Mouse (Mus musculus) frontal cortex, postnatal 10 days (tissue): ENCODE results near the gene Tmprss9.
"Not testable (repeated sequence)": the region's sequence is repeated elsewhere in the genome, so short reads cannot be mapped to it uniquely, and the experiment has no call there.

ENCODE experiments used
- DNase-seq, 2 experiments: peaks; one replicate each; pipeline ENCODE4 v3.0.0; 2022; ENCODE audit warnings: low spot score in 2 of 2, mixed read lengths in 1 of 2

The Tmprss9 gene

DNA sequence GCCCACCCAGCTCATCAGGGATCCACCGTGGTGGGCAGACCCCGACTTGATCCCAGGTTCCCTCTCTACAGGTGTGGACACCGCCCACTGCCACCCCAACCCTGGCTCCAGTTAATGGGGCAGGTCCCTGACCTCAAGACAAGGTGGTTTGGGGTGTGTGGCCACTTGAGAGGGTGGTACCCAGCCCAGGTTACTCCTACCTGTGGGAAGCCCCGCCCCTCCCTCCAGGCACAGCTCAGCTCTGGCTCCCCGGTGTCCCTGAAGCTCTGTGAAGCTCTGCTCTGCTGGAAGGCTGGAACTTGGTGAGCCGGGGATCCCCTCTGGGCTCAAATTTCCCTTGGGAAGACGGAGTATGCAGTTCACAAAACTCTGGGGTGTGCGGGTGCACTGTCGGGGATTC is at the start of gene Tmprss9:
Gene Tmprss9 (plus strand): TSS at position 268 of the 400 bp plus-strand sequence.
- DNase-seq: no peak

DNA sequence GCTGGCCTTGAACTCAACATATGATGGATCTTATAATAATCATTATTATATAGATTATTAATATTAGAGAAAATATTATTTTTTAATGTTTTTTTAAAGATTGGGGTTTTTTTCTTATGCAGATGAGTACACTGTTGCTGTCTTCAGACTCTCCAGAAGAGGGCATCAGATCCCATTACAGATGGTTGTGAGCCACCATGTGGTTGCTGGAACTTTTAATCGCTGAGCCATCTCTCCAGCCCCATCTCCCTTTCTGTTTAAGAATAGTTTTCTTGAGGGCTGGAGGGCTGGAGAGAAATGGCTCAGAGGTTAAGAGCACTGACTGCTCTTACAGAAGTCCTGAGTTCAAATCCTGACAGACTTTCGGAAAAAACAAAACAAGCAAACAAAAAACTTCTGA is 49.7 kb upstream of the Tmprss9 start:
- no peak for DNase-seq

DNA sequence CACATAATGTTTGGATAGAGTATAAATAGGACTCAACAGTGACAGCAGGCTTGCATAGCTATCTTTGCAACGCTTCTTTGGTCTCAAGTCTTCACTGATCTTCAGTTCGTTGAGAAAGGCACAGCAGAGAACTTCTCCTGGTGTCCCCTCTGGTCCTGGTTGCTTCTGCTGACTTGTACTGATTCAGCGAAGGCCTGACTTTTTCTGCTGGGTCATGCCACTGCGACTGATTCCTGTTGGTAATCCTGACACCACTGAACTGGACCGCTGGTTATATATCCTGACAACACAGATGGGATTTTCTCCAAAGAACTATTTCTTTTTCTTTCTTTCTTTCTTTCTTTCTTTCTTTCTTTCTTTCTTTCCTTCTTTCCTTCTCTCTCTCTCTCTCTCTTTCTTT is 49.1 kb upstream of the Tmprss9 start:
- DNase-seq: no peak

DNA sequence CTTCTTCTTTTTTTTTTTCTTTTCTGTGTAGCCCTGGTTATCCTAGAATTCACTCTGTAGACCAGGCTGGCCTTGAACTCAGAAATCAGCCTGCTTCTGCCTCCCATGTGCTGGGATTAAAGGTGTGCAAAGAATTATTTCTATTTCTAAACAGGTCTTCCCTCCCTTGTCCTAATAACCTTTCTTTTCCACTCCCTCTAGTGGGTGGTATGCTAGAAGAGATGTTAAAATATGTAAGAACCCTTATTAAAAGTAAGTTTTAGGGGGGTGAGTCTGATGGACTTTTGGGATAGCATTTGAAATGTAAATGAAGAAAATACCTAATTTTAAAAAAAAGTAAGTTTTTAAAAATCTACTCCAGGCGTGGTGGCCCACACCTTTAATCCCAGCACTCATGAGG is 48.3 kb upstream of the Tmprss9 start:
- no peak for DNase-seq

GRCm38 (mm10) chr10:80823847-80824643 is 47.6 kb upstream of the Tmprss9 start:
- DNase-seq: no peak

DNA sequence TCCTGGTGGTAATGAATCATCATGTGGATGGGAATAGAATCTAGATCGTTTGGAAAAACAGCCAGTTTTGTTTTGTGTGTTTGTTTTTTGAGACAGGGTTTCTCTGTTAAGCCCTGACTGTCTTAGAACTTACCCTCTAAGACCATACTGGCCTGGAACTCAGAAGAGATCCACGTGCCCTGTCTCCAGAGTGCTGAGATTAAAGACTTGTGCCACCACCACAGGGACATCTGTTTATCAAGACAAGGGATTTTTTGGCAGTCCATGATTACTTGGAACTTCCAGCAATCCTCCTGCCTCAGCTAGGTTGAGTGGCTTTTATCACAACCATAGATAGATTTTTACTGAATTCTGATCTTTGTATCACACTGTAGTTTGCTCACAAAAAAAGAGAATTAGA is 46.8 kb upstream of the Tmprss9 start:
- DNase-seq: no peak

DNA sequence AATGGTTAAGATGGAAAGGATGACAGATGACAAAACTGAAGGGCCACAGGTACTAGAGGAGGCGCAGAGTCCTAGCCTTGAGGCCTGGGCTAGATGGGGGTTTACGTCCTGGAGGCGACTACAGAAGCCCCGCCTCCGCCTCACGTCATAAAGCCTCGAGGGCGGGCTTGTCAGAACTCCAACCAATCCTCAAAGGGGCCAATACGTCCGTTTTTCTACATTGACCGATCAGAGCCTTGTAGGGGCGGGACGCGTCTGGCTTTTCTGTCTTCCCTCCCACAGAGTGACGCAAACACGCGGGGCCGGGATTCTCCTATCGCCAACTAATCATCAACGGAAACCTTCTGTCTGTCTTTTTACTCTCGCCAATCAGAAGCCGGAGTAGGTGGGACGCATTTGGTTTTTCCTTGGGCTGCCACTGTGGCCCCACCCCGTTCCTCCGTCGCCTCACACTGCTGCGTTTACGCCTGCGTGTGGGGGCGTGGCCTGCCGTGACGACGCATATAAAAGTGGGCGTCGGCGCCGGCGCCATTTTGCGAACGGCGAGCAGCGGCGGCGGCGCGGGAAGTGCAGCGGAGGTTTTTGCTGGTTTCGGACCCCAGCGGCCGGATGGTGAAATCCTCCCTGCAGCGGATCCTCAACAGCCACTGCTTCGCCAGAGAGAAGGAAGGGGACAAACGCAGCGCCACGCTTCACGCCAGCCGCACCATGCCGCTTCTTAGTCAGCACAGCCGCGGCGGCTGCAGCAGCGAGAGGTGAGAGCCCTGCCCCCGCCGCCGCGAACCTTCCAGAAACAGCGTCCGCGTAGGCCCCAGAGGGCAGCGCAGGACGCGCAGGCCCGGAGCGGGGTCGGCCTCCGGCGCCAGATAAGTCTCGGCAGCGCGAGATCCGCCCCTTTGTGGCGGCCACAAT is 45.2 kb upstream of the Tmprss9 start, which contains the start of gene Oaz1:
Gene Oaz1 (plus strand): TSS at position 506 of the 912 bp plus-strand sequence.
- peak; percentile 99 to 100 for DNase-seq

DNA sequence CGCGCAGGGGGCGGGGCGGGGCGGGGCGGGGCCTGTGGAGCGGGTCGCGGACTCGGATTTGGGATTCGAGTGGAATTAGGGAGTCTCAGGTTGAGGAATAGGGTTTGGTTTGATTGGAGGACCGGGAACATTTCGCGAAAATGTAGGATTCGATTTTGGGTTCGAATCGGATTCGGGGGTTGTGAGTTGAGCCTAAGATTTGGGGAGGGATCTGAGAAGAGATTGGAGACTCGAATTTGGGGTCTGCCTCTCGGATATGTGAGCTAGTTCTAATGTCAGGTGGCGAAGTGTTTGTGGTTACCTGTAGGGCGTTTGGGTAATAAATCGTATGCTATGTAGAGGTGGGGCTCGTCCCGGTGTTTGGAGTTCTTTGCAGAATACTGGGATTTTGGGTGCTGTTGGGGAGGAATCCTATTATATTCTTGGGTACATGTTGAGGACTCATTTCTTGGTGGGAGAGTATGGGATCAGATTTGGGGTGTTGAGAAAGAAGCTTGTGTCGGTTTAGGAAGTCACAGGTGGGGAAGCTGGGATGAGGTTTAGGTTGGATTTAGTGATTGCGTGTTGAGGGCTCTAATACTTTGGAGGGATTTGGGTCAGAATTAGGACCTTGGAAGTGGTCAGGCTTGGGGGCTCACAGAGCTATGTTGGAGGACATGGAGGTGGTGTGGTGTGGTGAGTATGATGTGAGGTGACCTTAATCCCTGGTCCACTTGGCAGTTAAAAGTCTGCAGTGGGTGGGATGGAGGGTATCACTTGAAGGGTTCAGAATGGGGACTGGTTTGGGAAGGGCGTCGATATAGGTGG is 44.4 kb upstream of the Tmprss9 start:
- no peak for DNase-seq

DNA sequence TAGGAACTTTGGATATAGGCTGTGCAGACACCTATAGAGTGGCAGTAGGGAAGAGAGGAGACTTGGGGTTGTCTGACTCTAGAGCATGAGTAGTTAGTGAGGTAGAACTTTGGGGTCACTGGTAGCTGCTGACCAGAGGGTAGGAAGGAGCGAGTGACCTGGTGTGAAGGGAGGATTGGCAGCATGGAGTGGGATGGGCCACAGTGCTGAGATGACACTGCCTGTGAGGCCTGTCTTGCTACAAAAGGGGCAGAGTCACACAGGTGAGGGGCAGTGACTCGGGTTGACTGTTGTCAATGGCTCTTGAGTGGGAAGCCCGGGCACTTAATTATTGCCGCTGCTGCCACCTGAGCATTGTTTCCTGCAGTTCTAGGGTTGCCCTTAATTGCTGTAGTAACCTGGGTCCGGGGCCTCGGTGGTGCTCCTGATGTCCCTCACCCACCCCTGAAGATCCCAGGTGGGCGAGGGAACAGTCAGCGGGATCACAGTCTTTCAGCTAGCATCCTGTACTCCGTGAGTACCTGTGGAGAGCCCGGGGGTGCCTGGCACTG is 43.7 kb upstream of the Tmprss9 start:
- DNase-seq: no peak

DNA sequence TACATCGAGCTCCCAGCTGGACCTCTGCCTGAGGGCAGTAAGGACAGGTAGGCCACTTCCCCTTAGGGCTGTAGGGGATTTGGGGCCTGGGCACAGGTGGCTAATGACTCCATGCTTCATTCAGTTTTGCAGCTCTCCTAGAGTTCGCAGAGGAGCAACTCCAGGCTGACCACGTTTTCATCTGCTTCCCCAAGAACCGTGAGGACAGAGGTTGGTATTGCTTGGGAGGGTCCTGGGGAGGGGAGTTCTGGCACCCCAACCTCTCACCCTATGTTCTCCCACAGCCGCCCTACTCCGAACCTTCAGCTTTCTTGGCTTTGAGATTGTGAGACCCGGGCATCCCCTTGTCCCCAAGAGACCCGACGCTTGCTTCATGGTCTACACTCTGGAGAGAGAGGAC is 43.1 kb upstream of the Tmprss9 start:
- not testable (repeated sequence) for DNase-seq

DNA sequence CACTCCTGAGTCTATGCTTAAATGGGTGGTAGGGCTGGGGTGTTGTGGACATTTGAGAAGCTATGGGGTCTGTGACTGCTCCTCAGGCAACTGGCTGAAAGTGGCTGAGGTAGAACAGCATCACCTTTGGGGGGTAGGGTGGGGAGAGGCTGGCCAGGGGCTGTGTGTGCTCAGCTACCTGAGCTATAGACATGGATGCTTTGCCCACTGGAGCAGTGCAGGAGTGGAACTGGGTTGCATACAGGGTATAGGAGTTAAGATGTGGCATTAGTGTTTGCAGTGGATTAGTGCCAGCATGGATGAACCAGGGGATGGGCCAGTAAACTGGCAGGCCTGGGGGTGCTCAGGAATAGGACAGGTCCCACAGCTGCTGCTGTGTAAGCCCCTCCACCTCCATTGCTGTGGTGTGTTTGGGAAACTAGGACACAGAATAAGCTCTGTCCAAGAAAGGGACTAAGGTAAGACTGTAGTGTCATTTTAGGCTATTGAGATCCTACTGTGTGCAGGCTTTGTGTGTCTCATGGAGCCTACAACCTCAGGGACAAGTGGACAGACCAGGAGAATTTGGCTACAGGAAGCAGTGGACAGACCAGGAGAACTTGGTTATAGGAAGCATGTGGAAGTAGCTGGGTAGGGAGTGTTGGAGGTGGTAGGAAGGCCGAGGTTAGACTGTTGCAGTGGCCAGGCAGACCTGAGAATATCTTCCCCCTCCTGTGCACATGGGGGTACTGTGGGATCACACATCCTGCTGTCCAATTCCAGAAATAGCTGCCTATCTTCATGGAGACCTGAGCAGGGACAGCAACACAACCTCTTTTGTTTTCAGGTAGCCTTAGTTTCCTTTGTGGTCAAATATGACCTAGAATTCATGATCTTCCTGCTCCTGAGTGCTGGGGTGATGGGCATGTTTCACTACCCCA is 42.0 kb upstream of the Tmprss9 start:
- no peak for DNase-seq

- no peak for DNase-seq
These were observed 40.5 kb upstream of the Tmprss9 start for GRCm38 (mm10) chr10:80831136-80831535.

GRCm38 (mm10) chr10:80832818-80833217 is 38.8 kb upstream of the Tmprss9 start:
- DNase-seq: no peak

GRCm38 (mm10) chr10:80835617-80836016 is 36.0 kb upstream of the Tmprss9 start:
- no peak for DNase-seq

GRCm38 (mm10) chr10:80836949-80837379 is 34.7 kb upstream of the Tmprss9 start:
- no peak for DNase-seq

DNA sequence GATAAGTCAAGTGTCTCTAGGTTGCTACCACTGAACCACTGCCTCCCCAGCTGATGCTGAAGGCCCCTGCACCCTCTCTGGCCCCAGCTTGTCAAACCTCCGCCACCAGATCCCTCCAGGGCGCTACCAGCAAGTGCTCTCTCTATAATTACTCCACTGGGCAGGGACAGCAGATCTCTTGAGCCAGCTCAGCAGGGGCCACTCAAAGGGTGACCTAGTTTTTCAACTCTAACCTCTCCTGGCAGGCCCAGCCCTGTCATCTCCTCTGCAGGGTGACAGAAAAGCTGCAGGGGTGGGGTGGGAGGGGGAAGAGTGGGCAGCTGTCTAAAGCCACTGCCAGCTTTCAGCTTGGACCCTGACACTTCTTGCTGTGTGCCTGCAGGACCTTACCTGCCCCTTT is 33.8 kb upstream of the Tmprss9 start:
- no peak for DNase-seq

GRCm38 (mm10) chr10:80838346-80838912 is 33.2 kb upstream of the Tmprss9 start:
- no peak for DNase-seq

DNA sequence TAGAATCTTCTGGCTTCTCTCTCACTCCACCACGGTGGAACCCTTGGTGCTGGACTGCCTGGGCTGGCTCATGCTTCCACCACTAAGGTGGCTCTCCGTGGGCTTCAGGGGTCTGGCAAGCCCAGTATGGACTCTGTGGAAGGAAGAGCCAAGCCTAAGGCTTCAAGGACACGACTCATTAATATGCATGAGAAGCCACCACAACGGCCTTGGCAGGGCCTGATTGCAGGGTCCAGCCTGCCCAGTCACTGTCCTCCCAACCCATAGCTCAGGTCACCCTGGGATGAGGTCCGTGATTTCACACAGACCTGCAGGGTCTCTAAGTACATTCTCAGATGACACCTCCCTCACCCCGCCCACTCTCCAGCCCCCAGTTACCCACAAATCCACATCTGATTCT is 31.8 kb upstream of the Tmprss9 start:
- no peak for DNase-seq

- no peak for DNase-seq
These were observed 30.0 kb upstream of the Tmprss9 start for GRCm38 (mm10) chr10:80841685-80842084.

DNA sequence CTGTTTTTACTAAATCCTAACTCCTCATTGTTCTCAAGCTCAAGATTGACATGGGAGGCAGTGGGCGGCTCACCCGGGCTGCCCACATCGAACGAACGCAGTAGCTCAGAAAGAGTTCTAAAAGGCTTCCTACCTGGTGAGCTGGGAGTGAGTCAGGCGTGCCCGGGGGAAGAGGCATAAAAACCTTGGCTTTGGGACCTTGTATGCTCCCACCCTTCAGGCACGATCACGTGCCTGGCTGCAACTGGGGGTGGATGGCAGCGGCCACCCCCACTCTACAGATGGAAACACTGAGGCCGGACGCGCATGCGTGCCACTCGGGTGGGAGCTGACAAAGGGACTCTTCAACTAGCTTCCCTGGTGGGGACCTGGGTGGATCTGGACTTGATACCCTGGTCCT is 29.3 kb upstream of the Tmprss9 start:
- DNase-seq: no peak
